Mouse (Mus musculus) stomach, embryonic 16.5 days (tissue): ENCODE results near the gene Cdh13. TPM values are rescaled to one million over a fixed set of nuclear protein-coding genes. Genes with fewer than 3 reads are reported as not detected.
A peak's percentile ranks its signal among the peaks of the same experiment; 100 is the strongest.

Source experiments
- ATAC-seq: fragments of 200-750 bp; cut with Nextera tagmentation; 2 replicates; pipeline ENCODE4 v1.8.0; 2017; ENCODE audit warnings: moderate number of reproducible peaks, moderate TSS enrichment; ENCODE audit not compliant: insufficient read depth, low FRiP score
- H3K27ac ChIP-seq: fragments of 300-500 bp; sonication (generic); 2 replicates; pipeline ENCODE4 v1.5.1; 2014; ENCODE audit warnings: low read length
- H3K27me3 ChIP-seq: fragments of 300-500 bp; sonication (generic); 2 replicates; pipeline ENCODE4 v1.6.1; 2014; ENCODE audit warnings: low read length, control low read depth, mixed read lengths; ENCODE audit not compliant: control insufficient read depth, insufficient read depth
- H3K36me3 ChIP-seq: fragments of 300-500 bp; sonication (generic); 2 replicates; pipeline ENCODE4 v1.6.1; 2014; ENCODE audit warnings: low read length; ENCODE audit not compliant: control insufficient read depth, insufficient read depth
- H3K4me1 ChIP-seq: fragments of 300-500 bp; sonication (generic); 2 replicates; pipeline ENCODE4 v1.6.1; 2014; ENCODE audit warnings: low read length, control low read depth, mixed read lengths; ENCODE audit not compliant: control insufficient read depth, insufficient read depth
- H3K4me2 ChIP-seq: fragments of 300-500 bp; sonication (generic); 2 replicates; pipeline ENCODE4 v1.6.1; 2014; ENCODE audit warnings: low read depth, low read length, mixed read lengths
- H3K4me3 ChIP-seq: fragments of 300-500 bp; sonication (generic); replicated peaks from 2 replicates; pipeline ENCODE4 v1.5.1; 2014; ENCODE audit warnings: mild to moderate bottlenecking, low read length
- H3K9ac ChIP-seq: fragments of 300-500 bp; sonication (generic); 2 replicates; pipeline ENCODE4 v1.6.1; 2014; ENCODE audit warnings: low read length
- H3K9me3 ChIP-seq: fragments of 300-500 bp; sonication (generic); replicated peaks from 2 replicates; pipeline ENCODE4 v1.6.1; 2016; ENCODE audit warnings: low read length, control low read depth; ENCODE audit not compliant: control insufficient read depth
- WGBS: fragments of 180-500 bp; shearing (Covaris S2); extraction: QIAGEN DNeasy Blood & Tissue Kit; methylation state at CpG from one replicate; pipeline ENCODE4 v1.1.7; 2014; 5-methylcytosine and 5-hydroxymethylcytosine counted together
- polyA plus RNA-seq: library from polyadenylated mRNA; unstranded; fragments of >200 nt; fragmentation: Nextera tagmentation; extraction: Ambion mirVana; gene quantifications from 2 replicates; pipeline ENCODE4 v1.2.1, GENCODE M21; 2015

Gene Cdh13
- polyA plus RNA-seq, 1 experiment from 2014 or later: 19.9 TPM

- Histone ChIP-seq H3K27me3 (no peaks in the 10 kb centered on the region), H3K9ac (no peak overlapping the region), H3K4me2 (no peak overlapping the region), H3K4me1 (no peaks in the 10 kb centered on the region), H3K4me3 (no peak overlapping the region), H3K27ac (no peak overlapping the region), H3K36me3 (no peaks in the 10 kb centered on the region), H3K9me3 (no peaks in the 10 kb centered on the region)
- ATAC-seq: no peak
- WGBS: 90% methylated on average over 3 of the region's 3 CpGs
Observed at GRCm38 (mm10) chr8:119254358-119254757, 970.8 kb downstream of the Cdh13 start.

- Histone ChIP-seq H3K4me2 (no peak overlapping the region), H3K9me3 (no peaks in the 10 kb centered on the region), H3K4me3 (no peak overlapping the region), H3K4me1 (no peaks in the 10 kb centered on the region), H3K36me3 (no peaks in the 10 kb centered on the region), H3K27me3 (no peaks in the 10 kb centered on the region), H3K27ac (no peak overlapping the region), H3K9ac (no peak overlapping the region)
- 38% methylated on average over 11 of the region's 11 CpGs for WGBS
- ATAC-seq: no peak
Observed at GRCm38 (mm10) chr8:119258642-119259041, 975.1 kb downstream of the Cdh13 start.

DNA sequence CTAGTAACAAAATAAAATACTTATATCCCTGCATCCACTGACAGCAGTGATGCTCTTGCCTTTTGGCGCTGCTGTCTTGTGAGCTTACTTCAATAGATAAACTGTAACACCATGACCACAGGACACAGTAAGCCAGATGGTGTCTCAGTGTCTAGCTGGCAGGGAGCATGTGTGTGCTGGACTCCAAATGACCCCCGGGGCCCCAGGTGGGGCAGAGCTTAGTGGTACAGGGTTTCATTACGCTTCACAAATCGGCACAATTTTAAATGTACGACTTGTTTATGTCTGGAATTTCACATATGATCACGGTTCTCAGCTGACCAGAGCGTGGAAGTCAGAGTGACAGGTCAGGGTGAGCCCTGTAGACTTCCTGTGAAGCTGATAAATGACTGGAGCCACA lies 980.2 kb downstream of the Cdh13 start:
- H3K4me3 ChIP-seq: no peak overlapping the region

DNA sequence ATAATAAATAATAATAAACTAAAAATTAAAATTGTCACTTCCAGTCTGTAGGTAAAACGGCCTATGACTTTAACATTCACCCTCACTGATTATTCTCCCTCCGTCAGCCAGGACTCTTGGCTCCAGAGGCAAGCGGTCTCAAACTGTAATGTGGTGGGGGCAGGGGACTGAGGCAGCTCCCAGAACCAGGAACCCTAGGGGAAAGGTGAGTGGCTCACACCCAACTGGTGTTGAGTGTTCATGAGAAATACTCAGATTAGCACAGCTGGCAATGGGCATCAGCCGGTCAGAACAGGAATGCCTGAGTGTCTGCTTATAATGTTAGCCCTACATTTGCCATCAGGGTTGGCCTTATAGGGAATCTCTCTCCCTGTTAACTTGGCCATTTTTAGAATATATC lies 982.8 kb downstream of the Cdh13 start:
- Histone ChIP-seq H3K4me1 (no peaks in the 10 kb centered on the region), H3K36me3 (no peaks in the 10 kb centered on the region), H3K9me3 (no peaks in the 10 kb centered on the region), H3K4me2 (no peak overlapping the region), H3K4me3 (no peak overlapping the region), H3K27me3 (no peaks in the 10 kb centered on the region), H3K9ac (no peak overlapping the region), H3K27ac (no peak overlapping the region)
- no peak for ATAC-seq
- 86% methylated on average over 4 of the region's 4 CpGs for WGBS

More for the DNA sequence above, 980.2 kb downstream of the Cdh13 start:
- Histone ChIP-seq H3K27ac (no peak overlapping the region), H3K36me3 (no peaks in the 10 kb centered on the region), H3K4me1 (no peaks in the 10 kb centered on the region), H3K9me3 (no peaks in the 10 kb centered on the region), H3K4me2 (no peak overlapping the region), H3K9ac (no peak overlapping the region), H3K27me3 (no peaks in the 10 kb centered on the region)
- no peak for ATAC-seq
- WGBS: 60% methylated on average over 7 of the region's 7 CpGs

GRCm38 (mm10) chr8:119269576-119269975 lies 986.0 kb downstream of the Cdh13 start:
- Histone ChIP-seq H3K27ac (no peak overlapping the region), H3K4me1 (no peaks in the 10 kb centered on the region), H3K27me3 (no peaks in the 10 kb centered on the region), H3K9ac (no peak overlapping the region), H3K4me2 (no peak overlapping the region), H3K9me3 (no peaks in the 10 kb centered on the region), H3K4me3 (no peak overlapping the region), H3K36me3 (no peaks in the 10 kb centered on the region)
- WGBS: 55% methylated on average over 3 of the region's 3 CpGs
- ATAC-seq: no peak

GRCm38 (mm10) chr8:119270371-119270770 lies 986.8 kb downstream of the Cdh13 start:
- Histone ChIP-seq H3K27me3 (no peaks in the 10 kb centered on the region), H3K9me3 (no peaks in the 10 kb centered on the region), H3K4me2 (no peak overlapping the region), H3K4me3 (no peak overlapping the region), H3K36me3 (no peaks in the 10 kb centered on the region), H3K9ac (no peak overlapping the region), H3K4me1 (no peaks in the 10 kb centered on the region), H3K27ac (no peak overlapping the region)
- ATAC-seq: no peak
- 81% methylated on average over 9 of the region's 9 CpGs for WGBS

GRCm38 (mm10) chr8:119272891-119273290 lies 989.4 kb downstream of the Cdh13 start:
- WGBS: 62% methylated on average over 8 of the region's 8 CpGs
- no peak for ATAC-seq
- Histone ChIP-seq H3K9ac (no peak overlapping the region), H3K4me3 (no peak overlapping the region), H3K27ac (no peak overlapping the region), H3K9me3 (no peaks in the 10 kb centered on the region), H3K4me1 (no peaks in the 10 kb centered on the region), H3K27me3 (no peaks in the 10 kb centered on the region), H3K36me3 (no peaks in the 10 kb centered on the region), H3K4me2 (no peak overlapping the region)

GRCm38 (mm10) chr8:119275442-119275841 lies 991.9 kb downstream of the Cdh13 start:
- Histone ChIP-seq H3K27me3 (no peaks in the 10 kb centered on the region), H3K4me1 (no peaks in the 10 kb centered on the region), H3K36me3 (no peaks in the 10 kb centered on the region), H3K4me2 (no peak overlapping the region), H3K27ac (no peak overlapping the region), H3K9me3 (no peaks in the 10 kb centered on the region), H3K4me3 (no peak overlapping the region), H3K9ac (no peak overlapping the region)
- no peak for ATAC-seq
- 81% methylated on average over 1 of the region's 1 CpGs for WGBS

DNA sequence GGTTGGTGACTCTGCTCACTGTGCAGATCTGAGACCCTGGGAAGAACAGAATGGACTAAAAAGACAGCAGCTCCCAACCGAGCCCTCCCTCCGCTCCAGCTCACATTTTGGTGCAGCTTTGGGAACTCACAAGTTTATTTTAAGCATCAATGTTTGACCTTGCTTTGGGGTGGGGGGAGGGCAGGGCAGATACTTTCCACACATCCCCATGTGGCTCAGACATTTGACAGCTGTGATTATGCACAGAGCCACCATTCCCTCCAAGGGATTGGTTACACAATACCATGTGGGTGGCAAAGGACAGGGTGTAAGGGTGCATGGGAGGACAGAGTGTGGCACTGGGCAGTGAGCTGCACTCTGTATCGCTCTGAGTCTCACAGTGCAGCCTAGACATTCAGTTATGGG lies 993.5 kb downstream of the Cdh13 start:
- Histone ChIP-seq H3K4me2 (no peak overlapping the region), H3K36me3 (no peaks in the 10 kb centered on the region), H3K27me3 (no peaks in the 10 kb centered on the region), H3K4me3 (no peak overlapping the region), H3K9ac (no peak overlapping the region), H3K9me3 (no peaks in the 10 kb centered on the region), H3K4me1 (no peaks in the 10 kb centered on the region), H3K27ac (no peak overlapping the region)
- 33% methylated on average over 3 of the region's 3 CpGs for WGBS
- 0 out of 2 replicates have a peak, but pooled peaks have one; percentile 22 for ATAC-seq

GRCm38 (mm10) chr8:119281761-119282160 lies 998.2 kb downstream of the Cdh13 start:
- WGBS: 85% methylated on average over 2 of the region's 2 CpGs
- Histone ChIP-seq H3K27me3 (no peaks in the 10 kb centered on the region), H3K9me3 (no peaks in the 10 kb centered on the region), H3K4me3 (no peak overlapping the region), H3K4me2 (no peak overlapping the region), H3K36me3 (no peaks in the 10 kb centered on the region), H3K9ac (no peak overlapping the region), H3K27ac (no peak overlapping the region), H3K4me1 (no peaks in the 10 kb centered on the region)
- no peak for ATAC-seq
